Mouse (Mus musculus) spleen, adult 2 months (tissue): ENCODE measurements around the gene Babam2.

Experiments
- CTCF ChIP-seq: fragments of 200-500 bp; IDR thresholded peaks from 2 replicates; pipeline ENCODE4 v1.5.1; 2011; ENCODE audit warnings: mild to moderate bottlenecking, inconsistent platforms; ENCODE audit not compliant: insufficient read depth, insufficient read length, insufficient replicate concordance; ENCODE audit errors: extremely low read depth
- POLR2A ChIP-seq: fragments of 200-500 bp; IDR thresholded peaks from 2 replicates; pipeline ENCODE4 v1.6.1; 2011; ENCODE audit warnings: low read depth, low read length, inconsistent platforms

- TF ChIP-seq CTCF: no peak
- no peak for TF ChIP-seq POLR2A
Measured at GRCm38 (mm10) chr5:31916241-31916640, 218.8 kb downstream of the Babam2 start.
